Mouse (Mus musculus): Measurements from ENCODE around the gene Thap8. TPM values are rescaled to one million over a fixed set of nuclear protein-coding genes. Genes with fewer than 3 reads are reported as not detected.

Gene Thap8
- polyA plus RNA-seq, 1 experiment from 2014 or later = 0.26 TPM

- Histone ChIP-seq H3K4me1 (ENCODE audit: insufficient read depth) (no peaks in the 10 kb centered on the region), H3K36me3 (ENCODE audit: insufficient read depth) (peaks cover 9% of the 10 kb centered on the region; the same call in 1 of the 2 replicates), H3K4me2 (peak overlapping the region; percentile 58), H3K9me3 (ENCODE audit: low read depth, low read length) (no peaks in the 10 kb centered on the region), H3K9ac (peak overlapping the region; percentile 38), H3K4me3 (ENCODE audit: low read depth, low read length) (peak overlapping the region; percentile 33), H3K27ac (ENCODE audit: low read depth) (no peak overlapping the region), H3K27me3 (ENCODE audit: insufficient read depth, low read length) (no peaks in the 10 kb centered on the region)
- no peak for TF ChIP-seq CTCF (IDR thresholded peaks at IDR 0.05; ENCODE audit: low read depth)
- WGBS = 57% methylated on average over 13 of the region's 13 CpGs
- no peak for ATAC-seq (ENCODE audit: insufficient read depth)
- DNase-seq = no peak
Measured at GRCm38 (mm10) chr7:30315559-30316529, 36.0 kb downstream of the Thap8 start.

- WGBS = 90% methylated on average over 3 of the region's 3 CpGs
- ATAC-seq (ENCODE audit: insufficient read depth) = no peak
Measured at GRCm38 (mm10) chr7:30318142-30318541, 38.2 kb downstream of the Thap8 start.

GRCm38 (mm10) chr7:30320946-30321345 lies 41.1 kb downstream of the Thap8 start:
- DNase-seq = no peak
- no peak for TF ChIP-seq CTCF (IDR thresholded peaks at IDR 0.05; ENCODE audit: low read depth)
- no peak overlapping the region for H3K27ac ChIP-seq (ENCODE audit: low read depth)
- WGBS = 73% methylated on average over 2 of the region's 2 CpGs
- H3K4me2 ChIP-seq = peak overlapping the region; percentile 80
- ATAC-seq (ENCODE audit: insufficient read depth) = no peak
- H3K9me3 ChIP-seq (ENCODE audit: low read depth, low read length) = 0 out of 2 replicates have a peak, but pooled peaks cover 3% of the 10 kb centered on the region
- no peaks in the 10 kb centered on the region for H3K27me3 ChIP-seq (ENCODE audit: insufficient read depth, low read length)
- H3K4me3 ChIP-seq (ENCODE audit: low read depth, low read length) = peak overlapping the region; percentile 68; the same call in 1 of the 2 replicates
- no peaks in the 10 kb centered on the region for H3K36me3 ChIP-seq (ENCODE audit: insufficient read depth)
- H3K4me1 ChIP-seq (ENCODE audit: insufficient read depth) = peaks cover 6% of the 10 kb centered on the region; the same call in 1 of the 2 replicates
- no peak overlapping the region; the same call in 1 of the 2 replicates for H3K9ac ChIP-seq

More at GRCm38 (mm10) chr7:30318142-30318541, 38.2 kb downstream of the Thap8 start:
- Histone ChIP-seq H3K9ac (no peak overlapping the region), H3K9me3 (ENCODE audit: low read depth, low read length) (no peaks in the 10 kb centered on the region), H3K4me3 (ENCODE audit: low read depth, low read length) (no peak overlapping the region), H3K4me1 (ENCODE audit: insufficient read depth) (peaks cover 6% of the 10 kb centered on the region; the same call in 1 of the 2 replicates), H3K27ac (ENCODE audit: low read depth) (no peak overlapping the region), H3K27me3 (ENCODE audit: insufficient read depth, low read length) (no peaks in the 10 kb centered on the region), H3K36me3 (ENCODE audit: insufficient read depth) (no peaks in the 10 kb centered on the region), H3K4me2 (no peak overlapping the region)
- DNase-seq = no peak
- no peak for TF ChIP-seq CTCF (IDR thresholded peaks at IDR 0.05; ENCODE audit: low read depth)

- TF ChIP-seq CTCF (IDR thresholded peaks at IDR 0.05; ENCODE audit: low read depth) = no peak
- Histone ChIP-seq H3K4me1 (ENCODE audit: insufficient read depth) (peaks cover 6% of the 10 kb centered on the region; the same call in 1 of the 2 replicates), H3K9ac (peak within 1 kb of the TSS; percentile 86), H3K27ac (ENCODE audit: low read depth) (peak within 1 kb of the TSS; percentile 89), H3K4me3 (ENCODE audit: low read depth, low read length) (peak within 1 kb of the TSS; percentile 68), H3K4me2 (peak within 1 kb of the TSS; percentile 80), H3K9me3 (ENCODE audit: low read depth, low read length) (0 out of 2 replicates have a peak, but pooled peaks cover 3% of the 10 kb centered on the region), H3K27me3 (ENCODE audit: insufficient read depth, low read length) (no peaks in the 10 kb centered on the region), H3K36me3 (ENCODE audit: insufficient read depth) (no peaks in the 10 kb centered on the region)
- peak; percentile 84 for DNase-seq
- WGBS = under 1% methylated on average over 63 of the region's 63 CpGs
- ATAC-seq (ENCODE audit: insufficient read depth) = peak; percentile 70
Measured at GRCm38 (mm10) chr7:30321539-30322284, 41.8 kb downstream of the Thap8 start, which contains the start of gene E130208F15Rik. Gene E130208F15Rik, plus strand, starts transcription at chr7:30321740.

GRCm38 (mm10) chr7:30322285-30322667 lies 42.4 kb downstream of the Thap8 start:
- WGBS = under 1% methylated on average over 20 of the region's 20 CpGs
- Histone ChIP-seq H3K27ac (ENCODE audit: low read depth) (peak overlapping the region; percentile 89), H3K36me3 (ENCODE audit: insufficient read depth) (no peaks in the 10 kb centered on the region), H3K9me3 (ENCODE audit: low read depth, low read length) (0 out of 2 replicates have a peak, but pooled peaks cover 3% of the 10 kb centered on the region), H3K27me3 (ENCODE audit: insufficient read depth, low read length) (no peaks in the 10 kb centered on the region), H3K9ac (peak overlapping the region; percentile 86), H3K4me1 (ENCODE audit: insufficient read depth) (peaks cover 9% of the 10 kb centered on the region; the same call in 1 of the 2 replicates), H3K4me3 (ENCODE audit: low read depth, low read length) (peak overlapping the region; percentile 68), H3K4me2 (peak overlapping the region; percentile 80)
- DNase-seq (peak; percentile 99), ATAC-seq (ENCODE audit: insufficient read depth) (peak; percentile 98)
- TF ChIP-seq CTCF (IDR thresholded peaks at IDR 0.05; ENCODE audit: low read depth) = no peak

GRCm38 (mm10) chr7:30322865-30323264 lies 43.0 kb downstream of the Thap8 start:
- H3K27me3 ChIP-seq (ENCODE audit: insufficient read depth, low read length) = no peaks in the 10 kb centered on the region
- peaks cover 13% of the 10 kb centered on the region; the same call in 1 of the 2 replicates for H3K4me1 ChIP-seq (ENCODE audit: insufficient read depth)
- peak overlapping the region; percentile 49 for H3K9ac ChIP-seq
- no peak for TF ChIP-seq CTCF (IDR thresholded peaks at IDR 0.05; ENCODE audit: low read depth)
- DNase-seq = no peak
- no peak for ATAC-seq (ENCODE audit: insufficient read depth)
- H3K4me2 ChIP-seq = peak overlapping the region; percentile 80
- 24% methylated on average over 6 of the region's 6 CpGs for WGBS
- H3K36me3 ChIP-seq (ENCODE audit: insufficient read depth) = no peaks in the 10 kb centered on the region
- H3K9me3 ChIP-seq (ENCODE audit: low read depth, low read length) = 0 out of 2 replicates have a peak, but pooled peaks cover 3% of the 10 kb centered on the region
- peak overlapping the region; percentile 89 for H3K27ac ChIP-seq (ENCODE audit: low read depth)
- peak overlapping the region; percentile 68 for H3K4me3 ChIP-seq (ENCODE audit: low read depth, low read length)
